Mouse (Mus musculus) thymus, adult 2 months (tissue): ENCODE data around the gene Reg1. TPM values are rescaled to one million over a fixed set of nuclear protein-coding genes. Genes with fewer than 3 reads are reported as not detected.

Experiments used
- DNase-seq: peaks from one replicate; pipeline ENCODE4 v3.0.0; 2021
- H3K27ac ChIP-seq: fragments of 200-500 bp; 2 replicates; pipeline ENCODE4 v1.5.1; 2012; ENCODE audit warnings: low read length, control low read depth; ENCODE audit not compliant: control insufficient read depth, insufficient read depth
- H3K27me3 ChIP-seq: fragments of 200-500 bp; 2 replicates; pipeline ENCODE4 v1.6.1; 2012; ENCODE audit warnings: mild to moderate bottlenecking, low read length, moderate library complexity, mixed read lengths; ENCODE audit not compliant: control insufficient read depth, insufficient read depth
- H3K36me3 ChIP-seq: fragments of 200-500 bp; 2 replicates; pipeline ENCODE4 v1.6.1; 2012; ENCODE audit warnings: mild to moderate bottlenecking, low read length, moderate library complexity; ENCODE audit not compliant: control insufficient read depth, insufficient read depth
- H3K4me1 ChIP-seq: fragments of 200-500 bp; replicated peaks from 2 replicates; pipeline ENCODE4 v1.6.1; 2012; ENCODE audit warnings: low read length; ENCODE audit not compliant: control insufficient read depth, insufficient read depth
- H3K4me3 ChIP-seq: fragments of 200-500 bp; 2 replicates; pipeline ENCODE4 v1.5.1; 2012; ENCODE audit warnings: mild to moderate bottlenecking, low read length, control low read depth, moderate library complexity; ENCODE audit not compliant: control insufficient read depth, insufficient read depth
- CTCF ChIP-seq: fragments of 200-500 bp; IDR thresholded peaks from 2 replicates; pipeline ENCODE4 v1.5.1; 2012; ENCODE audit warnings: mild to moderate bottlenecking, control low read depth, low read length, moderate library complexity, borderline replicate concordance; ENCODE audit not compliant: control insufficient read depth, poor library complexity, insufficient read depth; ENCODE audit errors: extremely low read depth
- POLR2A ChIP-seq: fragments of 200-500 bp; IDR thresholded peaks from 2 replicates; pipeline ENCODE4 v1.6.1; 2012; ENCODE audit warnings: mild to moderate bottlenecking, low read length, control low read depth, moderate library complexity; ENCODE audit not compliant: control insufficient read depth, poor library complexity, insufficient read depth; ENCODE audit errors: extremely low read depth
- WGBS: fragments of 180-500 bp; shearing (Covaris S2); methylation state at CpG from one replicate; pipeline ENCODE4 v1.1.7; 2018; 5-methylcytosine and 5-hydroxymethylcytosine counted together
- polyA plus RNA-seq: library from polyadenylated mRNA; depleted of rRNA; stranded (reverse); fragments of >200 nt; gene quantifications from 2 replicates; pipeline ENCODE4 v1.2.3, GENCODE M21; 2012; rRNA removed

Gene Reg1
- polyA plus RNA-seq, 1 experiment: 4.2 TPM

DNA sequence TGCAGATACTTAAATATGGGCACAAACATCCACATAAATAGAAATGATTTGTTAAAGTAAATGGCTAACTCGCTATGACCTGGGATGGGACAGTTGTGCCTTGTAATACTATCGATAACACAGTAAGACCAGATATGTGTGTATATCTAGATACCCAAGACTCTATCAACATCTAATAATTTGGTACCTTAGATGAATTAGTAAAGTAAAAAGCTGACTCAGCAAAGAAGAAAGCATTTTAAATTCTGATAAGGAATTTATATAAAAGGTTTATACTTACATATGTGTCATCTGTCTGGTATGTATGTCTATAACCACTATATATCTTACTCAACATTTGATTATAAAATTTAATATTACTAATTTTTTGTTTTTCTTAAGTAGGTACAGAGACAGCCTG is 30.3 kb downstream of the Reg1 start:
- 93% methylated on average over 2 of the region's 2 CpGs for WGBS
- DNase-seq: no peak

DNA sequence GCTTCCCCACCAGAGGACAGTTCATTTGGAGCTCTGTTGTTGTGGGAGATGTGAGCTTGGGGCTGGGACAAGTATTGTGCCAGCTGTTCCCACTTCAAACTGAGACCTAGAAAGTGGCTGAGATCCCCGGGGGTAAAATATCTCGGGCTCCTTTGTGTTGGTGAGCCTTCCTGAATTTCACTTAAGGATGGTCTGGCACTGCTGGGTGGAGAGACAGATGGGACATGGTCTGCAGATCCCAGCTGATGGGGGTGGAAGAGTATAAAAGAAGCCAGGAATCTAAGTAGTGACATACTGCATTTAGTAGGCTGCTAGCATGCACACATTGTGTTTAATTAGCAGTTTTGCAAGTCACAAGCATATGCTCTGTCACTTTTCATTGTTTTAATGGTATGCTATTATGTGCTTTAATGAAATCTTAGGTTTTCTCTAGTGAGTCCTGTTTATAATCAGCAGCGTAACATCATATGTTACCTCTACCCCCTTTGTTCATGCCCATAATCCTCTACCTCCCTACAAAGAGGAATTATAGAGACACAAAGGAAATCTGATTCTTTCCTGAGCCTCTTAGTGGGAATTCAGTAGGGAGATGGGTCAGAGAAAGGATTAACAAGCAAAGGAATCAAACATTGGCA is 37.8 kb downstream of the Reg1 start:
- no peak overlapping the region for H3K27ac ChIP-seq
- H3K4me1 ChIP-seq: no peaks in the 10 kb centered on the region
- no peak for DNase-seq
- no peak overlapping the region for H3K4me3 ChIP-seq
- TF ChIP-seq CTCF: no peak
- TF ChIP-seq POLR2A: no peak
- H3K36me3 ChIP-seq: no peaks in the 10 kb centered on the region
- H3K27me3 ChIP-seq: no peaks in the 10 kb centered on the region
- WGBS: 69% methylated on average over 3 of the region's 3 CpGs

More for the DNA sequence above, 30.3 kb downstream of the Reg1 start:
- TF ChIP-seq CTCF (no peak), POLR2A (no peak)
- H3K27ac ChIP-seq: no peak overlapping the region
- H3K4me3 ChIP-seq: no peak overlapping the region
- H3K27me3 ChIP-seq: no peaks in the 10 kb centered on the region
- no peaks in the 10 kb centered on the region for H3K4me1 ChIP-seq
- H3K36me3 ChIP-seq: no peaks in the 10 kb centered on the region

DNA sequence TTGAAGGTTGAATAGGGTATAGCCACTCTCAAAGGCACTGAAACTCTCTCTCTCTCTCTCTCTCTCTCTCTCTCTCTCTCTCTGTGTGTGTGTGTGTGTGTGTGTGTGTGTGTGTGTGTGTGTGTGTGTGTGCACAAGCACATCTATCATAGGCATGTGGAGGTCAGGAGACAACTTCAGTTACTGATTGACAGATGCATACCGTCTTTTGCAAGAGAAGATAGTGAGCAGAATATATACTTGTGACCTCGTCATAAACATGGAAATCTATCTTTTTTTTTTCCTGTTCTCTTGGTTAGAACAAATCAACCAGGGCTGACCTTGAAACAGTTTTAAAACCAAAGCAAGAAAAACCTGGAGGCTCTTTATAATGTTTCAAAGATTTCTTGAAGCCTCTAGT is 39.8 kb downstream of the Reg1 start:
- Histone ChIP-seq H3K36me3 (no peaks in the 10 kb centered on the region), H3K27me3 (no peaks in the 10 kb centered on the region), H3K27ac (no peak overlapping the region), H3K4me1 (no peaks in the 10 kb centered on the region), H3K4me3 (no peak overlapping the region)
- 86% methylated on average over 2 of the region's 2 CpGs for whole genome bisulfite sequencing
- TF ChIP-seq POLR2A (no peak), CTCF (no peak)
- no peak for DNase-seq

DNA sequence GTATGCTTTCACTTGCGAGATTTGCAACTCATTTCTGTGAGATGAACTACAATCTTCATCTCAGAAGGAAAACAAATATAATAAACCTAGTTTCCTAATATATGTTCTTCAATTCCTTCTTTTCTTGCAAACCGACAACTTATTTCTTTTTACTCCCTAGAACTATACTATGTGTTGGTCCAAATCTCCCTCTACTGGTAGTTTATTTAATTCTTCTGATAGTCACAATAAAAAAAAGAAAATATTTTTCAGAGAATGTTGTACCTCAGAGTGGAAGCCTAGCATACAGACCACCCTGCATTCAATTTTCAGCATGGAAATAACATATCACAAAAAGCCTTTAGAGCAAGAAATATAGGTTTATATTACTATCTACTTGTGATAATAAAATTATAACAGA is 40.8 kb downstream of the Reg1 start:
- no peak for DNase-seq
- Histone ChIP-seq H3K27me3 (no peaks in the 10 kb centered on the region), H3K36me3 (no peaks in the 10 kb centered on the region), H3K4me3 (no peak overlapping the region), H3K4me1 (no peaks in the 10 kb centered on the region), H3K27ac (no peak overlapping the region)
- WGBS: 84% methylated on average over 2 of the region's 2 CpGs
- TF ChIP-seq POLR2A (no peak), CTCF (no peak)

DNA sequence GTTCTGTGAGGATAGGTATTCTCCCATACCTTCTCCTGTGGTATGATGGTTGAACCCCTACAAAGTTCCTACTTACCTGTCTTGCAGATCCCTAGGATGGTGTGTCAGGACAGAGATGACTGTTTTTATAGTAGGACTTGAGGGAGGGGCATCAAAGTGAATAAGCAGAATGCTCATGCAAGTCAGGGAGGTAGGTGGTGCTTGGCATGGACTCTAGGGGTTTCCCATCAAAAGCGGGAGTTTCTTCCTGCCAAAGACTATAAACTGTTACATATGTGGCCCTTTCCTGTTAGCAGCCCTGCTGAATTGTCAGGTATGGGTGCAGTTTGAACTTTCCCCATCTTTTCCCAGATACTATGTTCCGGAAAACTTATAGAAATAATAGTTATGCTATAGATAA is 46.3 kb downstream of the Reg1 start, which contains the start of gene Reg3g:
Gene Reg3g (minus strand): TSS at position 101 of the 400 bp plus-strand sequence.
- WGBS: 93% methylated on average over 2 of the region's 2 CpGs
- Histone ChIP-seq H3K27me3 (no peaks in the 10 kb centered on the region), H3K27ac (no peak within 1 kb of the TSS), H3K36me3 (no peaks in the 10 kb centered on the region), H3K4me3 (no peak within 1 kb of the TSS), H3K4me1 (no peaks in the 10 kb centered on the region)
- TF ChIP-seq POLR2A: no peak
- DNase-seq: no peak

DNA sequence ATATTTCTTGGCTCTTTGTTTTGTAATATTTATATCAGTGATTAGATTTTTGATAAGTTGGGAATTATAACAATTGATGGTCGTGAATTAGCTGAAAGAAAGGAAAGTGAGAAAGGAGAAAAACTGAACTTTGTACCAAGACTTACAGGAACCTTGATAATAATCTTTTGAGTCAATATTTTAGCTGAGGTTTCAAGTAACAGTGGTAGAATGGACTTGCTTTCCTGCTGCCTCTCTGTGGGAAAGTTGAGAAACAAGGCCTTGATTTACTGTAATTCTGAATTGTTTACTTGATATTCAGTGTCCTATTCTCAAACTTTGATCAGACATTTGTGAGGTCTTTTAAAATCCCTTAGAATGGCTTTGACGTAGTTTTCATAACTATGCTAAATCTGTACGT is 46.8 kb downstream of the Reg1 start:
- no peak for TF ChIP-seq CTCF
- TF ChIP-seq POLR2A: no peak
- no peaks in the 10 kb centered on the region for H3K27me3 ChIP-seq
- 71% methylated on average over 3 of the region's 3 CpGs for WGBS

More for the DNA sequence above, 46.8 kb downstream of the Reg1 start:
- Histone ChIP-seq H3K27ac (no peak overlapping the region), H3K4me1 (no peaks in the 10 kb centered on the region), H3K36me3 (no peaks in the 10 kb centered on the region), H3K4me3 (no peak overlapping the region)
- DNase-seq: no peak

Other genes with a start within 250 kb of the Reg1 start
- 5.9 and 9.4 TPM in 2 replicates for gene Reg3b, start 52.1 kb upstream of the Reg1 start, polyA plus RNA-seq
- not detected in 2 replicates for gene Reg3d, start 43.8 kb upstream of the Reg1 start, polyA plus RNA-seq
- gene Reg3a, start 42.0 kb upstream of the Reg1 start, polyA plus RNA-seq: 0.50 and 0.51 TPM in 2 replicates
- 0.65 TPM in 1 of 2 replicates, not detected in the other for gene Reg2, start 27.1 kb upstream of the Reg1 start, polyA plus RNA-seq
- gene Reg3g, start 46.2 kb downstream of the Reg1 start, polyA plus RNA-seq: 44.0 and 64.5 TPM in 2 replicates